Mouse (Mus musculus) neural tube, embryonic 14.5 days (tissue): ENCODE measurements around the gene Fscn3. TPM values are rescaled to one million over a fixed set of nuclear protein-coding genes. Genes with fewer than 3 reads are reported as not detected.

Experiments
- ATAC-seq: fragments of 200-750 bp; cut with Nextera tagmentation; 2 replicates; pipeline ENCODE4 v1.8.0; 2017; ENCODE audit warnings: low read depth, mild to moderate bottlenecking, moderate TSS enrichment, moderate library complexity
- H3K27ac ChIP-seq: fragments of 300-500 bp; sonication (generic); 2 replicates; pipeline ENCODE4 v1.5.1; 2014; ENCODE audit warnings: low read depth, mild to moderate bottlenecking, control low read depth, low read length, moderate library complexity, mixed read lengths
- H3K27me3 ChIP-seq: fragments of 300-500 bp; sonication (generic); 2 replicates; pipeline ENCODE4 v1.6.1; 2014; ENCODE audit warnings: low read length; ENCODE audit not compliant: control insufficient read depth, insufficient read depth
- H3K36me3 ChIP-seq: fragments of 300-500 bp; sonication (generic); 2 replicates; pipeline ENCODE4 v1.6.1; 2014; ENCODE audit warnings: low read length, mixed read lengths; ENCODE audit not compliant: control insufficient read depth, insufficient read depth
- H3K4me1 ChIP-seq: fragments of 300-500 bp; sonication (generic); 2 replicates; pipeline ENCODE4 v1.6.1; 2014; ENCODE audit warnings: low read length; ENCODE audit not compliant: control insufficient read depth, insufficient read depth
- H3K4me2 ChIP-seq: fragments of 300-500 bp; sonication (generic); 2 replicates; pipeline ENCODE4 v1.6.1; 2014; ENCODE audit warnings: mild to moderate bottlenecking, low read depth, low read length, control low read depth
- H3K4me3 ChIP-seq: fragments of 300-500 bp; sonication (generic); 2 replicates; pipeline ENCODE4 v1.5.1; 2014; ENCODE audit warnings: low read depth, low read length, control low read depth, mixed read lengths
- H3K9ac ChIP-seq: fragments of 300-500 bp; sonication (generic); replicated peaks from 2 replicates; pipeline ENCODE4 v1.6.1; 2014; ENCODE audit warnings: low read depth, mild to moderate bottlenecking, control low read depth, low read length, mixed read lengths
- H3K9me3 ChIP-seq: fragments of 300-500 bp; sonication (generic); 2 replicates; pipeline ENCODE4 v1.6.1; 2016; ENCODE audit warnings: low read length; ENCODE audit not compliant: control insufficient read depth
- WGBS: fragments of 180-500 bp; shearing (Covaris S2); extraction: QIAGEN DNeasy Blood & Tissue Kit; methylation state at CpG from one replicate; pipeline ENCODE4 v1.1.7; 2014; 5-methylcytosine and 5-hydroxymethylcytosine counted together
- polyA plus RNA-seq: library from polyadenylated mRNA; unstranded; fragments of >200 nt; fragmentation: Nextera tagmentation; extraction: Ambion mirVana; gene quantifications from 2 replicates; pipeline ENCODE4 v1.2.1, GENCODE M21; 2014

Gene Fscn3
- not detected in 2 replicates for polyA plus RNA-seq

DNA sequence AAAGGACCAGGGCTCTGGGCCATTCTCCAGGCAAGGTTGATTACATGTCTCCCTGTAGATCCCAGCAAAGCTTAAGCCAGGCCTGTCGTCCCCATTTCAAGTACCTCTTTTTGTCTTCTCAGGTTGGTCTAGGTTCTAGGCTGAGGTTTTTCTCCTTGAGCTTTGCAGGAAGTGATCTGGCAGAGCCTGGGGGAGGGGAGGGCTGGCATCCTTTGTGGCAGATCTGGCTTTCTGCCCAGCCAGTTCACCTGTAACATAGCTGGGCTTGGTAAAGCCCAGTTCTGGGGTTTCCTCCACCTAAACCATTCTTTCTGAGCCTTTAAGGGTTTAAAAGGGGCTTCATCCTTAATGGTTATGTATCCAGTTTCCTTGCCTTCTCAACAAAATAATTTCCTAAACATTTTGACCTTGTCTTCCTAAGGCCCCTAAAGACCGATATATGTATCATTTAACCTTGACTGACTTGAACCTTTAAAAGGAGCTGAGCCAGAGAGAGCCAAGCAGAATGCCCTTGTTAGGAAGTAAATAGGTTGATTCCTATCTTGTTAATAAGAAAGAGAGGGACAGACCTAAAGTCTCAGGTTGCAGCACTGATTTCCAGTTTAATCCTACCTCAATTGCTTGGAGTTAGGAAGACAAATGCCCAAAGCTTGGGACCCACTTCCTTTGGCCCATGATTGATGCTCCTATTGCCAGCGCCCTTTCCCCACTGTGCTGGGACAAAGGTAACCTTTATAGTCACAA lies at the start of gene Fscn3:
TSS of gene Fscn3 (plus strand) at position 694 of the 744 bp plus-strand sequence.
- Histone ChIP-seq H3K4me3 (no peak within 1 kb of the TSS), H3K36me3 (peaks cover 8% of the 10 kb centered on the region; the same call in 1 of the 2 replicates), H3K4me2 (no peak within 1 kb of the TSS), H3K9me3 (no peaks in the 10 kb centered on the region), H3K27me3 (0 out of 2 replicates have a peak, but pooled peaks cover 2% of the 10 kb centered on the region), H3K27ac (no peak within 1 kb of the TSS), H3K4me1 (peaks cover 13% of the 10 kb centered on the region), H3K9ac (no peak within 1 kb of the TSS)
- ATAC-seq: no peak
- 78% methylated on average over 3 of the region's 3 CpGs for WGBS

DNA sequence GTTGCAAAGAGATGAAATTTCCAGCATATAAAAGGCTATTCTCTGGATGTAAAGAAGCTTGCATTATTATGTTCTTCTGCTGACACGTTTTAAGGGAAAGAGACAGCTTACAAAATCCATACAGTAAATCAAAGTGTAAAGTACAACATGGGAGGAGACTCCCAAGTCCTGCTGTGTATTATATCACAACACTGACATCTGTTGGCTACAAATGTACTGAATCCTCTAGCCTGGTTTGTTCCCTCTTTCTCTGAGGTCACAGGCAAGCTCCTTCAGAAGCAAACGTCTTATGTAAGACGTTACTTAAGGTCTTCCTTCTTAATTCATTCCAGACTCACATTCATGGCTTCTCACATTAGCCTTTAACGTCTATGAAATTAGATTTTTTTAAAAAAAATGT lies 45.6 kb upstream of the Fscn3 start:
- Histone ChIP-seq H3K9me3 (no peaks in the 10 kb centered on the region), H3K4me2 (no peak overlapping the region), H3K4me3 (no peak overlapping the region), H3K4me1 (no peaks in the 10 kb centered on the region), H3K9ac (no peak overlapping the region), H3K27ac (no peak overlapping the region), H3K36me3 (no peaks in the 10 kb centered on the region), H3K27me3 (no peaks in the 10 kb centered on the region)
- no peak for ATAC-seq
- 73% methylated on average over 4 of the region's 4 CpGs for WGBS

DNA sequence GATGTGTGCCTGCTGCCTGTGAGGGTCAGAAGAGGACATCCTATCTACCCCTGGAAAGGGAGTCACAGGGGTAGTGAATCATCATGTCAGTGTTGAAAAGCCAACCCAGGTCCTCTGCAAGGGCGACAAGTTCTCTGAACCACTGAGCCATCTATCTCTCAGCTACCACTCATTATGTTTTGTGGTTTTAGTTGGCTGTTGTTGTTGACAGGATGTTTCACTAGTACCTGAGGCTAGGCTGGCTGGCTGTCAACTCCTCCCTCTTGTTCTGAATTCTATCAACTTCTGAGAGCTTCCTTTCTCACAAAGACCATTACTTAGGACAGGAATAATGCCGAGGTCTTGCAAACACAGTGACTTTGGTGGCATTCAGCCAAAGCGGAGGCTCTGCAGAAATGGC lies 42.4 kb upstream of the Fscn3 start:
- H3K27ac ChIP-seq: no peak overlapping the region
- no peak overlapping the region for H3K9ac ChIP-seq
- H3K27me3 ChIP-seq: no peaks in the 10 kb centered on the region
- no peaks in the 10 kb centered on the region for H3K4me1 ChIP-seq
- H3K4me3 ChIP-seq: no peak overlapping the region
- ATAC-seq: no peak
- WGBS: 81% methylated on average over 3 of the region's 3 CpGs
- H3K9me3 ChIP-seq: no peaks in the 10 kb centered on the region
- no peaks in the 10 kb centered on the region for H3K36me3 ChIP-seq
- no peak overlapping the region for H3K4me2 ChIP-seq

DNA sequence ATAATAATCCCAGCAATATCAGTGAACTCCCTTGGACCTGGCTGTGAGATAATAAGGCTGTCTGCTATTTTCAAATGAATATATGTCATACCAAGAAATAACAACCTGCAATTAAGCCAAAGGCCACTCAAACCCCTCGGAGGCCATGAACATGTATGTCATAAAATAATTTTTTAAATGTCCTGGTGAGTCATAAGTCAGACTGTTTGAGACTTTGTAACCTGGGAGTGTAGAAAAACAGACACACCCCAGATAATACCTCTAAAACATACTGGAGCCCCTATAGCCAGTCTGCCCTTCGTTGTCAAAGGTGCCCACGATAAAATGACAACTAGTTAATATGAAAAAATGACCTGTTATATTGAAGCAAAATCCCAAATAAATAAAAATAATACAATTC lies 38.6 kb upstream of the Fscn3 start:
- Histone ChIP-seq H3K9me3 (no peaks in the 10 kb centered on the region), H3K4me3 (no peak overlapping the region), H3K9ac (no peak overlapping the region), H3K27ac (no peak overlapping the region), H3K27me3 (no peaks in the 10 kb centered on the region), H3K4me1 (no peaks in the 10 kb centered on the region), H3K4me2 (no peak overlapping the region), H3K36me3 (no peaks in the 10 kb centered on the region)
- ATAC-seq: no peak
- WGBS: 87% methylated on average over 3 of the region's 3 CpGs

DNA sequence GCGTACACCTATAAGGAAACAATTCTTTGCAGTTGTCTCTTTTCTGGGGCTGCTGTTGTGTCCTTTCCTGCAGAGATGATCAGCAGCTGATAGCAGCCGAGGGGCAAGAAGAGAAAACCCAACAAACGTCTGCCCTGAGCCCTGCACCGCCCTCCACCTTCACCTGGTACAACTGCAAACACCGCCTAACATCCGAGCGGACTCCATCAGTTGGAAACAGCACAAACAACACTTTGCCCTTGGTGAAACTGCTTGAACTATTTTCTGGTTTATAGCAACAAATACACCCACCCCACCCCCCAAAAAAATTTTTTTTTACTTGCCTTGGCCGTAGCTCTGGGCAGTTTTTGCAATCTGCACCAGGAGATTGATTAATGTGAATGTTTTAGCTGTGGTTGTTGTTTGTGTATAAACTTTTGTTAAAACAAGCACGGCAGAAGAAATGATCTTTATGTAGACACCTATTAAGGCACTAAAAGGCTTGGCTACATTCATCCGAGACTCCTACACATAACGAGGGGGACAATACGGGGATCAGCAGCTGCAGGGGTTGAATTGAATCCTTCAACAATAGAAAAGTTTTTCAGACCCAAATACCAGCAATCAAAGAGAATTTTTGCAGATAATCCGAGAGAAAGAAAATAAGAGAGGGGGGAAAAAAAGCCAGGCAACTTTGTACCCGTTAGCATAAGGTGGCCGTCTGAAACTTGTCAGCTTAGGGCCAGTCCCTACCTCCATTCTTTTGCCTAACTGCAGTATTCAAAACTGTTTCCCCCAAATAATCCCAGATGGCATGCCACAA lies 31.3 kb upstream of the Fscn3 start:
- H3K36me3 ChIP-seq: no peaks in the 10 kb centered on the region
- H3K4me1 ChIP-seq: 0 out of 2 replicates have a peak, but pooled peaks cover 8% of the 10 kb centered on the region
- H3K4me3 ChIP-seq: peak overlapping the region; percentile 44
- WGBS: 23% methylated on average over 15 of the region's 15 CpGs
- ATAC-seq: no peak
- H3K9me3 ChIP-seq: no peaks in the 10 kb centered on the region
- peak overlapping the region; percentile 2; the same call in 1 of the 2 replicates for H3K9ac ChIP-seq
- H3K27ac ChIP-seq: no peak overlapping the region
- peak overlapping the region; percentile 81 for H3K4me2 ChIP-seq
- H3K27me3 ChIP-seq: no peaks in the 10 kb centered on the region; the same call in 1 of the 2 replicates

DNA sequence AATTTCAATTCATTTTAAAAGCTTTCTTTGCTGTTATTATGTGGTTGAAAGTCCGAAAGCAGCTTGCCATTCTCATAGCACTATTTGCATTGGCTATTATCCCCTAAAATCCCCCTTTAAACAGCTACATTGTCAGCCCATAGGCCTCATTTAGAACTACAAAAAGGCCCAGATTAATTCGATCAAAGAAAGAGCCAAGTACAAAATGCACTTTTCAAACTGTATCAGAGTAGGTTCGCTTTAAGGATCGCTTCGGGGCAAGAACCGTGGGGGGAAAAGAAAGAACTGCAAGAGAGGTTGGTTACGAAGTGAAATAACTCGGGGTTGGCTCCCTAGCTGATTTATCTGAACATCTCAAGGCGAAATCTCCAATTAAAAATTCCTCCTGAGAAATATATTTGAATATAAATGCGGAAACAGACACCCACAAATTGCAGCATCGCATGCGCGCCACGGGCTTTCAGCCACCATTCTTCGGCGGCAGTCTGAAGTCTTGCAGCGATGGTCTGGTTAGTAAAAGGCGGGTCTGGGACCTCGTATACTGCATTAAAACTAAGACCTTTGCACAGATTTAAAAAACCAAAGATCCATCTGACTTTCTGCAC lies 30.6 kb upstream of the Fscn3 start:
- Histone ChIP-seq H3K36me3 (no peaks in the 10 kb centered on the region), H3K4me2 (peak overlapping the region; percentile 81), H3K27me3 (no peaks in the 10 kb centered on the region; the same call in 1 of the 2 replicates), H3K9ac (peak overlapping the region; percentile 25), H3K9me3 (no peaks in the 10 kb centered on the region), H3K4me1 (0 out of 2 replicates have a peak, but pooled peaks cover 8% of the 10 kb centered on the region), H3K4me3 (peak overlapping the region; percentile 44), H3K27ac (no peak overlapping the region)
- ATAC-seq: peak; percentile 66
- WGBS: under 1% methylated on average over 19 of the region's 19 CpGs

DNA sequence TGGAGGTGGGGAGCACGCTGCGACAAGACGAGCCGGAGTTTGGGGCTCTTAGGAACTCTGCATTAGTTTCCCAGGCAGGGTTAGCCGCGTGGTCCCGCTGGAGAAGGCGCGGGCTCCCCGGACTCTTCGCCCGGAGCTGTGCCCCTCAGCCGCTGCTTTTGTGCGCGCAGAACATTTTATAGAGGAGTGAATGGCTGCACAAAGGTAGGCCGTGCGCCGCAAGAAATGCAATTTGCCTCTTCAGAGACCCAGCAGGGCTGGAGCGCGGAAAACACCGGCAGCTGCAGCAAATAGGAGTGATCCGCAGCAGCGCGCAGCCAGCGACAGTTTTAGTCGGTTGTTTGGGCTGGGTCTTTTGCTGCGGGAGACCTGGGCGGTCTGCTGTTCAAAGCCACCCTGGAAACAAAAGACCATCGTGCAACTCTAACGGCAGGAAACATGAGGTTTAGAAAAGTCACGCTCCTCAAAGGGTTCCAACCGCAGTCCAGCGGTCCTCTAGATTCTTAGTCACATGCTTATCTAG lies 29.8 kb upstream of the Fscn3 start, which contains the start of gene Zfp800:
TSS of gene Zfp800 (minus strand) at position 325 of the 523 bp plus-strand sequence.
- H3K9ac ChIP-seq: peak within 1 kb of the TSS; percentile 57
- no peaks in the 10 kb centered on the region; the same call in 1 of the 2 replicates for H3K27me3 ChIP-seq
- H3K4me3 ChIP-seq: peak within 1 kb of the TSS; percentile 44
- under 1% methylated on average over 33 of the region's 33 CpGs for WGBS
- H3K9me3 ChIP-seq: no peaks in the 10 kb centered on the region
- no peaks in the 10 kb centered on the region for H3K36me3 ChIP-seq
- ATAC-seq: peak; percentile 42
- H3K27ac ChIP-seq: peak within 1 kb of the TSS; percentile 48; the same call in 1 of the 2 replicates
- peak within 1 kb of the TSS; percentile 81 for H3K4me2 ChIP-seq
- 0 out of 2 replicates have a peak, but pooled peaks cover 8% of the 10 kb centered on the region for H3K4me1 ChIP-seq

DNA sequence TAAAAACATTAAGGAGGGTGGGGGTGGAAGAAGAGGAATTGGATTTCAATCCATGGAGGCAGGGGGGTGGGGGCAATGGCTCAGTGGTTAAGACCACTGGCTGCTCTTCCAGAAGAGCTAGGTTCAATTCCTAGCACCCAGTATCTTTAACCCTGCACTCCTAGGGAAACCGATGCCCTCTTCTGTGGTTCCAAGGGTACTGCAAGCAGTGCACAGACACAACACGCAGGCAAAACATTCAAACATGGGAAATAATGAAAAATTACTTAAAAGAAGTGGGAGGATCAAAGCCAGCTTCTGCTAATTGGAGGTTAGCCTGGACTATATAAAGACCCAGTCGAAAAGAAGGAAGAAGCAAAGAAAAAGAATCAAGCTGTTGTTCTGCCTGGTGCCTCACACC lies 28.9 kb upstream of the Fscn3 start:
- Histone ChIP-seq H3K27me3 (no peaks in the 10 kb centered on the region; the same call in 1 of the 2 replicates), H3K4me2 (no peak overlapping the region), H3K9ac (no peak overlapping the region), H3K4me1 (0 out of 2 replicates have a peak, but pooled peaks cover 8% of the 10 kb centered on the region), H3K4me3 (no peak overlapping the region), H3K27ac (no peak overlapping the region), H3K36me3 (no peaks in the 10 kb centered on the region), H3K9me3 (no peaks in the 10 kb centered on the region)
- ATAC-seq: no peak
- WGBS: 84% methylated on average over 3 of the region's 3 CpGs
